Mouse (Mus musculus) colon, adult 2 months (tissue): ENCODE data around the gene Flt3l. TPM values are rescaled to one million over a fixed set of nuclear protein-coding genes. Genes with fewer than 3 reads are reported as not detected.

ENCODE experiments used
- polyA plus RNA-seq: library from polyadenylated mRNA; depleted of rRNA; stranded (reverse); fragments of >200 nt; gene quantifications from 2 replicates; pipeline ENCODE4 v1.2.3, GENCODE M21; 2012; rRNA removed

Flt3l gene
- 43.2 and 54.5 TPM in 2 replicates for polyA plus RNA-seq

GRCm38 (mm10) chr7:45135993-45136567 is at the start of gene Flt3l, which contains the start of gene Gm45713:
Flt3l (minus strand) TSS chr7:45136432.
Gm45713 (minus strand) TSS chr7:45136231.

GRCm38 (mm10) chr7:45180896-45181477 is 44.8 kb upstream of the Flt3l start, which contains the start of gene Pth2:
Pth2 (plus strand) TSS chr7:45180995.

GRCm38 (mm10) chr7:45179469-45179868 is 43.2 kb upstream of the Flt3l start, which contains the start of gene Gfy:
Gfy (minus strand) TSS chr7:45179569.

GRCm38 (mm10) chr7:45163735-45164490 is 27.7 kb upstream of the Flt3l start, which contains the start of gene Slc17a7:
Slc17a7 (plus strand) TSS chr7:45163949.

GRCm38 (mm10) chr7:45154096-45154992 is 18.1 kb upstream of the Flt3l start, which contains the start of the genes Pih1d1 and Aldh16a1:
Pih1d1 (plus strand) TSS chr7:45154303.
Aldh16a1 (minus strand) TSS chr7:45154584.

GRCm38 (mm10) chr7:45128624-45129246 is 7.5 kb downstream of the Flt3l start, which contains the start of gene Rpl13a:
Rpl13a (minus strand) TSS chr7:45128761.

GRCm38 (mm10) chr7:45124224-45125143 is 11.7 kb downstream of the Flt3l start, which contains the start of gene Rps11:
Rps11 (minus strand) TSS chr7:45124439.

GRCm38 (mm10) chr7:45103652-45104180 is 32.5 kb downstream of the Flt3l start, which contains the start of gene Fcgrt:
Fcgrt (minus strand) TSS chr7:45103851.

GRCm38 (mm10) chr7:45092048-45092447 is 44.2 kb downstream of the Flt3l start, which contains the start of gene Rcn3:
Rcn3 (minus strand) TSS chr7:45092221.

Other genes starting within 250 kb of the Flt3l start
- 304 and 344 TPM in 2 replicates for gene Med25, start 243.7 kb downstream of the Flt3l start, polyA plus RNA-seq
- gene Fuz, start 240.4 kb downstream of the Flt3l start, polyA plus RNA-seq = 59.1 and 65.3 TPM in 2 replicates
- 94.2 and 104 TPM in 2 replicates for gene Ap2a1, start 206.9 kb downstream of the Flt3l start, polyA plus RNA-seq
- gene Tsks, start 193.2 kb downstream of the Flt3l start, polyA plus RNA-seq = not detected in 2 replicates
- 14.6 and 20.4 TPM in 2 replicates for gene Cpt1c, start 161.6 kb downstream of the Flt3l start, polyA plus RNA-seq
- 75.9 and 81.7 TPM in 2 replicates for gene Prmt1, start 149.9 kb downstream of the Flt3l start, polyA plus RNA-seq
- gene Irf3, start 138.8 kb downstream of the Flt3l start, polyA plus RNA-seq = 114 and 134 TPM in 2 replicates
- gene Bcl2l12, start 137.7 kb downstream of the Flt3l start, polyA plus RNA-seq = 32.2 and 35.0 TPM in 2 replicates
- gene Scaf1, start 120.1 kb downstream of the Flt3l start, polyA plus RNA-seq = 82.6 and 102 TPM in 2 replicates
- 123 and 160 TPM in 2 replicates for gene Rras, start 118.5 kb downstream of the Flt3l start, polyA plus RNA-seq
- 7.7 and 10.0 TPM in 2 replicates for gene Prr12, start 83.6 kb downstream of the Flt3l start, polyA plus RNA-seq
- gene Nosip, start 74.0 kb downstream of the Flt3l start, polyA plus RNA-seq = 98.1 and 100 TPM in 2 replicates
- gene Prrg2, start 73.8 kb downstream of the Flt3l start, polyA plus RNA-seq = 140 and 174 TPM in 2 replicates
- gene Rcn3, start 44.2 kb downstream of the Flt3l start, polyA plus RNA-seq = 118 and 163 TPM in 2 replicates
- 83.0 and 96.0 TPM in 2 replicates for gene Fcgrt, start 32.6 kb downstream of the Flt3l start, polyA plus RNA-seq
- 149 and 231 TPM in 2 replicates for gene Rps11, start 12.0 kb downstream of the Flt3l start, polyA plus RNA-seq
- gene Rpl13a, start 7.7 kb downstream of the Flt3l start, polyA plus RNA-seq = 1,458 and 1,702 TPM in 2 replicates
- 0.47 and 0.50 TPM in 2 replicates for gene Gm45713, start 201 bp downstream of the Flt3l start, polyA plus RNA-seq
- 54.6 and 63.2 TPM in 2 replicates for gene Pih1d1, start 17.9 kb upstream of the Flt3l start, polyA plus RNA-seq
- 107 and 124 TPM in 2 replicates for gene Aldh16a1, start 18.2 kb upstream of the Flt3l start, polyA plus RNA-seq
- 0.09 and 0.20 TPM in 2 replicates for gene Slc17a7, start 27.5 kb upstream of the Flt3l start, polyA plus RNA-seq
- gene Gfy, start 43.1 kb upstream of the Flt3l start, polyA plus RNA-seq = not detected in 2 replicates
- gene Pth2, start 44.6 kb upstream of the Flt3l start, polyA plus RNA-seq = not detected in 2 replicates
- 0.05 TPM in 1 of 2 replicates, not detected in the other for gene Ccdc155, start 68.5 kb upstream of the Flt3l start, polyA plus RNA-seq
- gene Dkkl1, start 75.7 kb upstream of the Flt3l start, polyA plus RNA-seq = 1.3 and 2.3 TPM in 2 replicates
- 10.7 and 13.9 TPM in 2 replicates for gene Tead2, start 79.3 kb upstream of the Flt3l start, polyA plus RNA-seq
- gene Cd37, start 102.7 kb upstream of the Flt3l start, polyA plus RNA-seq = 34.3 and 38.4 TPM in 2 replicates
- gene Slc6a16, start 104.7 kb upstream of the Flt3l start, polyA plus RNA-seq = not detected in 2 replicates
- not detected in 2 replicates for gene Slc6a21, start 141.1 kb upstream of the Flt3l start, polyA plus RNA-seq
- gene Trpm4, start 197.3 kb upstream of the Flt3l start, polyA plus RNA-seq = 204 and 260 TPM in 2 replicates
- gene Hrc, start 198.9 kb upstream of the Flt3l start, polyA plus RNA-seq = 0.21 and 0.75 TPM in 2 replicates
- 103 and 110 TPM in 2 replicates for gene Ppfia3, start 230.6 kb upstream of the Flt3l start, polyA plus RNA-seq
- 4.7 and 8.2 TPM in 2 replicates for gene Lin7b, start 234.2 kb upstream of the Flt3l start, polyA plus RNA-seq